Mouse (Mus musculus): ENCODE measurements at regions not wholly inside any gene's neighbourhood (a gene's known extent, or its start where the extent isn't known, plus 50 kb on each side); places are given as distances from the start of the nearest gene placed in this dataset.

- TF ChIP-seq TAL1 (IDR thresholded peaks at IDR 0.05; ENCODE audit: low read length) (no peak), GATA1 (IDR thresholded peaks at IDR 0.05; ENCODE audit: low read length) (no peak)
- Histone ChIP-seq H3K9me3 (ENCODE audit: control insufficient read depth, low read length) (no peaks in the 10 kb centered on the region), H3K27me3 (ENCODE audit: control insufficient read depth) (no peaks in the 10 kb centered on the region), H3K36me3 (ENCODE audit: control insufficient read depth) (no peaks in the 10 kb centered on the region), H3K4me1 (ENCODE audit: control insufficient read depth) (peaks cover 56% of the 10 kb centered on the region), H3K4me3 (replicated peaks) (no peak overlapping the region)
These were observed 130.8 kb upstream of the Itga4 start for GRCm38 (mm10) chr2:79124272-79124976.

- Histone ChIP-seq H3K4me3 (replicated peaks) (no peak overlapping the region), H3K36me3 (ENCODE audit: control insufficient read depth) (no peaks in the 10 kb centered on the region), H3K4me1 (ENCODE audit: control insufficient read depth) (peaks cover 56% of the 10 kb centered on the region), H3K27me3 (ENCODE audit: control insufficient read depth) (no peaks in the 10 kb centered on the region), H3K9me3 (ENCODE audit: control insufficient read depth, low read length) (no peaks in the 10 kb centered on the region)
- TF ChIP-seq GATA1 (IDR thresholded peaks at IDR 0.05; ENCODE audit: low read length) (no peak), TAL1 (IDR thresholded peaks at IDR 0.05; ENCODE audit: low read length) (no peak)
These were observed 128.9 kb upstream of the Itga4 start for GRCm38 (mm10) chr2:79126170-79126879.

- no peaks in the 10 kb centered on the region for H3K9me3 ChIP-seq (ENCODE audit: control insufficient read depth, low read length)
- no peak overlapping the region for H3K4me3 ChIP-seq (replicated peaks)
- peaks cover 59% of the 10 kb centered on the region for H3K4me1 ChIP-seq (ENCODE audit: control insufficient read depth)
- no peaks in the 10 kb centered on the region for H3K27me3 ChIP-seq (ENCODE audit: control insufficient read depth)
- TF ChIP-seq TAL1 (IDR thresholded peaks at IDR 0.05; ENCODE audit: low read length): no peak
- no peak for TF ChIP-seq GATA1 (IDR thresholded peaks at IDR 0.05; ENCODE audit: low read length)
- no peaks in the 10 kb centered on the region for H3K36me3 ChIP-seq (ENCODE audit: control insufficient read depth)
These were observed 128.1 kb upstream of the Itga4 start for GRCm38 (mm10) chr2:79126996-79127741.

- H3K9me3 ChIP-seq (ENCODE audit: control insufficient read depth, low read length): no peaks in the 10 kb centered on the region
- H3K4me3 ChIP-seq (replicated peaks): no peak overlapping the region
- H3K4me1 ChIP-seq (ENCODE audit: control insufficient read depth): peaks cover 60% of the 10 kb centered on the region
- no peaks in the 10 kb centered on the region for H3K36me3 ChIP-seq (ENCODE audit: control insufficient read depth)
- no peak for TF ChIP-seq TAL1 (IDR thresholded peaks at IDR 0.05; ENCODE audit: low read length)
- no peak for TF ChIP-seq GATA1 (IDR thresholded peaks at IDR 0.05; ENCODE audit: low read length)
- H3K27me3 ChIP-seq (ENCODE audit: control insufficient read depth): no peaks in the 10 kb centered on the region
These were observed 127.4 kb upstream of the Itga4 start for GRCm38 (mm10) chr2:79127822-79128221.

GRCm38 (mm10) chr2:79130660-79131059 is 124.6 kb upstream of the Itga4 start:
- Histone ChIP-seq H3K36me3 (ENCODE audit: control insufficient read depth) (no peaks in the 10 kb centered on the region), H3K9me3 (ENCODE audit: control insufficient read depth, low read length) (no peaks in the 10 kb centered on the region), H3K4me3 (replicated peaks) (no peak overlapping the region), H3K4me1 (ENCODE audit: control insufficient read depth) (peaks cover 77% of the 10 kb centered on the region), H3K27me3 (ENCODE audit: control insufficient read depth) (no peaks in the 10 kb centered on the region)
- TF ChIP-seq TAL1 (IDR thresholded peaks at IDR 0.05; ENCODE audit: low read length) (no peak), GATA1 (IDR thresholded peaks at IDR 0.05; ENCODE audit: low read length) (no peak)

GRCm38 (mm10) chr2:79131235-79131634 is 124.0 kb upstream of the Itga4 start:
- Histone ChIP-seq H3K4me3 (replicated peaks) (no peak overlapping the region), H3K36me3 (ENCODE audit: control insufficient read depth) (no peaks in the 10 kb centered on the region), H3K4me1 (ENCODE audit: control insufficient read depth) (peaks cover 71% of the 10 kb centered on the region), H3K9me3 (ENCODE audit: control insufficient read depth, low read length) (no peaks in the 10 kb centered on the region), H3K27me3 (ENCODE audit: control insufficient read depth) (no peaks in the 10 kb centered on the region)
- TF ChIP-seq TAL1 (IDR thresholded peaks at IDR 0.05; ENCODE audit: low read length): no peak

- no peaks in the 10 kb centered on the region for H3K27me3 ChIP-seq (ENCODE audit: control insufficient read depth)
- TF ChIP-seq GATA1 (IDR thresholded peaks at IDR 0.05; ENCODE audit: low read length) (0 out of 2 replicates have a peak, but pooled peaks have one; percentile 6), TAL1 (IDR thresholded peaks at IDR 0.05; ENCODE audit: low read length) (peak; percentile 18; the same call in 1 of the 3 replicates)
- H3K36me3 ChIP-seq (ENCODE audit: control insufficient read depth): no peaks in the 10 kb centered on the region
- no peaks in the 10 kb centered on the region for H3K9me3 ChIP-seq (ENCODE audit: control insufficient read depth, low read length)
- peaks cover 66% of the 10 kb centered on the region for H3K4me1 ChIP-seq (ENCODE audit: control insufficient read depth)
- no peak overlapping the region for H3K4me3 ChIP-seq (replicated peaks)
These were observed 123.3 kb upstream of the Itga4 start for GRCm38 (mm10) chr2:79131743-79132517.

- peaks cover 61% of the 10 kb centered on the region for H3K4me1 ChIP-seq (ENCODE audit: control insufficient read depth)
- no peaks in the 10 kb centered on the region for H3K9me3 ChIP-seq (ENCODE audit: control insufficient read depth, low read length)
- no peaks in the 10 kb centered on the region for H3K36me3 ChIP-seq (ENCODE audit: control insufficient read depth)
These were observed 122.7 kb upstream of the Itga4 start for GRCm38 (mm10) chr2:79132518-79132845.

More at GRCm38 (mm10) chr2:79132518-79132845, 122.7 kb upstream of the Itga4 start:
- Histone ChIP-seq H3K27me3 (ENCODE audit: control insufficient read depth) (no peaks in the 10 kb centered on the region), H3K4me3 (replicated peaks) (no peak overlapping the region)
- TF ChIP-seq TAL1 (IDR thresholded peaks at IDR 0.05; ENCODE audit: low read length) (no peak), GATA1 (IDR thresholded peaks at IDR 0.05; ENCODE audit: low read length) (no peak)

All from erythroblast, embryonic 14.5 days (primary cell).